Mouse (Mus musculus) bone marrow macrophage, adult 2 months (primary cell): Measurements from ENCODE around the gene St6gal2.

Experiments used
- CTCF ChIP-seq: IDR thresholded peaks from 2 replicates; pipeline ENCODE4 v1.5.1; 2012; ENCODE audit warnings: low read depth, mild to moderate bottlenecking, low read length, moderate library complexity
- POLR2A ChIP-seq: IDR thresholded peaks from 2 replicates; pipeline ENCODE4 v1.6.1; 2012; ENCODE audit warnings: mild to moderate bottlenecking, low read depth, low read length, borderline replicate concordance

- TF ChIP-seq CTCF = no peak
- TF ChIP-seq POLR2A = no peak
These were observed 22.4 kb downstream of the St6gal2 start for GRCm38 (mm10) chr17:55467579-55467978.
